Comparison of ENCODE assay signal across 9 mouse cellular contexts in the genomic region with DNA sequence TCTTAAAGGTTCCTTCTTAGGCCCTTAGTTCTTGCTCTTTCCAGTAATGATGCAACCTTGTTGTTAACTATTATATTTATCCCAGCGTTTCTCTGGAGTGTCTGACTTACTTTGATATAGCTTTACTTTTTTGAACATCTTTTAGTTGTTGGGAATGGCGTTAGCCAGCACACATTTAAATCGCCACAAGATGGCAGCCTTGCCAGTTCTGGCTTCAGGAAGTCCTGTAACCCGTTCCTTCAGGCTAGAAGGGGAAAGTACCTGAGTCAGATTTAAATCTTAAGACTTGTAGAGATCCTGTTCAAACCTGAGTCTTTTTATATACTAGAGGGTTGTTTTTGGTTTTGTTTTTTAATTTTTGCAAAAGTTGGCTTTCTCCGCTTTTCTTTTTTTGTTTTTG. TPM values are rescaled to one million over a fixed set of nuclear protein-coding genes. Genes with fewer than 3 reads are reported as not detected.
DNase-seq lines count a peak whose midpoint lies in the region; ATAC-seq and TF ChIP-seq lines count a peak whose summit lies in the region.
"Had no signal": no experiment of that assay in that cellular context is flagged by ENCODE, and none has a peak within 500 bp of the region (broad histone marks: within the 10 kb centered on the region; RNA-seq: fewer than 3 reads in every experiment).

No protein-coding gene starts in this region.

- H3K4me2 ChIP-seq in forebrain, embryonic 11.5 days (ENCODE audit: low read depth, low read length, severe bottlenecking): no peak overlapping the region
- no peak overlapping the region for H3K4me2 ChIP-seq in forebrain, embryonic 12.5 days
- H3K4me2 ChIP-seq in stomach, postnatal 0 days (replicated peaks; ENCODE audit: low read depth): no peak overlapping the region
- H3K4me2 ChIP-seq: limb, embryonic 12.5 days had no signal

- H3K4me1 ChIP-seq in forebrain, embryonic 11.5 days (replicated peaks; ENCODE audit: control insufficient read depth, insufficient read depth, low read length): no peaks in the 10 kb centered on the region
- H3K4me1 ChIP-seq in forebrain, embryonic 12.5 days: no peaks in the 10 kb centered on the region
- peaks cover 7 to 17% of the 10 kb centered on the region in 2 experiments; a peak in 3 of 4 replicates for H3K4me1 ChIP-seq in MEL (ENCODE audit: control insufficient read depth in 1 of 2, insufficient read depth in 2 of 2, low read length in 2 of 2)
- H3K4me1 ChIP-seq in stomach, postnatal 0 days (replicated peaks; ENCODE audit: control insufficient read depth, insufficient read depth): no peaks in the 10 kb centered on the region
- H3K4me1 ChIP-seq: limb, embryonic 12.5 days had no signal

- no peak overlapping the region for H3K27ac ChIP-seq in forebrain, embryonic 11.5 days (ENCODE audit: low read depth, low read length)
- no peak overlapping the region for H3K27ac ChIP-seq in forebrain, embryonic 12.5 days
- H3K27ac ChIP-seq in MEL (ENCODE audit: control insufficient read depth, low read depth, low read length): no peak overlapping the region
- H3K27ac ChIP-seq in left cerebral cortex, adult 2 months: no peak overlapping the region
- no peak overlapping the region for H3K27ac ChIP-seq in stomach, postnatal 0 days (replicated peaks)
- H3K27ac ChIP-seq: limb, embryonic 12.5 days had no signal

- no peak overlapping the region for H3K9ac ChIP-seq in forebrain, embryonic 11.5 days (ENCODE audit: low read length)
- H3K9ac ChIP-seq in forebrain, embryonic 12.5 days: no peak overlapping the region
- H3K9ac ChIP-seq in MEL (ENCODE audit: control insufficient read depth, low read depth, low read length, poor library complexity, severe bottlenecking): no peak overlapping the region
- H3K9ac ChIP-seq in stomach, postnatal 0 days (ENCODE audit: low read length): no peak overlapping the region
- H3K9ac ChIP-seq: limb, embryonic 12.5 days had no signal

- intact Hi-C loops in left cerebral cortex, adult 2 months (cut with DNase I): loop anchor here (1.0 to 2.0 kb wide), 2 partner anchors 87 to 184 kb away; no protein-coding TSS in a partner anchor

- no peaks in the 10 kb centered on the region; the same call in 1 of the 2 replicates for H3K27me3 ChIP-seq in forebrain, embryonic 11.5 days (ENCODE audit: control insufficient read depth, insufficient read depth, low read length)
- H3K27me3 ChIP-seq in forebrain, embryonic 12.5 days: no peaks in the 10 kb centered on the region
- no peaks in the 10 kb centered on the region; a peak in 2 of 4 replicates for H3K27me3 ChIP-seq in MEL (ENCODE audit: control insufficient read depth in 1 of 2, insufficient read depth in 2 of 2, low read length in 2 of 2)
- no peaks in the 10 kb centered on the region for H3K27me3 ChIP-seq in stomach, postnatal 0 days (ENCODE audit: control insufficient read depth, insufficient read depth, low read length)
- H3K27me3 ChIP-seq: limb, embryonic 12.5 days had no signal

- peak; percentile 63 to 87 (median 77) for TF ChIP-seq CTCF in MEL (IDR thresholded peaks at IDR 0.05 in 2 of 3, conservative IDR thresholded peaks at IDR 0.05 in 1 of 3; ENCODE audit: control insufficient read depth in 1 of 3, insufficient read depth in 1 of 3, low read depth in 2 of 3, low read length in 3 of 3, poor library complexity in 1 of 3, severe bottlenecking in 1 of 3)
- TF ChIP-seq CTCF in left cerebral cortex, adult 2 months (IDR thresholded peaks at IDR 0.05): peak; percentile 90
- TF ChIP-seq CTCF in stomach, postnatal 0 days (IDR thresholded peaks at IDR 0.05; ENCODE audit: low read depth): peak; percentile 89

- DNase-seq in forebrain, embryonic 11.5 days (ENCODE audit: low spot score): peak; percentile 64
- peak; percentile 78 for DNase-seq in MEL (ENCODE audit: low read depth, low spot score)
- DNase-seq in embryo, embryonic 10 days (ENCODE audit: low spot score): peak; percentile 87
- DNase-seq in heart, postnatal 4 days: peak; percentile 76
- peak; percentile 72 to 74 for DNase-seq in left cerebral cortex, adult 2 months (ENCODE audit: extremely low spot score in 1 of 2, low spot score in 2 of 2)
- DNase-seq in mesoderm, embryonic 11.5 days (ENCODE audit: low read depth, low spot score): peak; percentile 73
- peak; percentile 73 for DNase-seq in stomach, postnatal 0 days (ENCODE audit: low spot score)

- no peaks in the 10 kb centered on the region for H3K9me3 ChIP-seq in forebrain, embryonic 11.5 days (ENCODE audit: control insufficient read depth, low read length)
- H3K9me3 ChIP-seq in forebrain, embryonic 12.5 days: no peaks in the 10 kb centered on the region
- H3K9me3 ChIP-seq in MEL (replicated peaks; ENCODE audit: insufficient read depth, low read length): no peaks in the 10 kb centered on the region
- H3K9me3 ChIP-seq in stomach, postnatal 0 days (ENCODE audit: control insufficient read depth, low read length): no peaks in the 10 kb centered on the region
- H3K9me3 ChIP-seq: limb, embryonic 12.5 days had no signal

- ATAC-seq in forebrain, embryonic 11.5 days (replicated peaks; ENCODE audit: low FRiP score): peak; percentile 60
- ATAC-seq in forebrain, embryonic 12.5 days (ENCODE audit: low FRiP score): no peak
- ATAC-seq in stomach, postnatal 0 days (ENCODE audit: low FRiP score, low TSS enrichment): peak; percentile 76

- H3K36me3 ChIP-seq in forebrain, embryonic 11.5 days (ENCODE audit: control insufficient read depth, insufficient read depth, low read length): no peaks in the 10 kb centered on the region
- no peaks in the 10 kb centered on the region for H3K36me3 ChIP-seq in forebrain, embryonic 12.5 days (replicated peaks)
- H3K36me3 ChIP-seq in MEL (ENCODE audit: control insufficient read depth in 1 of 2, insufficient read depth in 2 of 2, low read length in 2 of 2): peaks cover 0 to 3% of the 10 kb centered on the region in 2 experiments; a peak in 1 of 4 replicates
- no peaks in the 10 kb centered on the region for H3K36me3 ChIP-seq in stomach, postnatal 0 days (ENCODE audit: control insufficient read depth, insufficient read depth, low read length)
- H3K36me3 ChIP-seq: limb, embryonic 12.5 days had no signal

- no peak overlapping the region for H3K4me3 ChIP-seq in forebrain, embryonic 11.5 days (ENCODE audit: low read depth, low read length)
- no peak overlapping the region for H3K4me3 ChIP-seq in forebrain, embryonic 12.5 days (replicated peaks)
- peak overlapping the region; percentile 28 to 39 for H3K4me3 ChIP-seq in MEL (ENCODE audit: control insufficient read depth in 1 of 2, insufficient read depth in 1 of 2, low read depth in 2 of 2, low read length in 2 of 2)
- no peak overlapping the region for H3K4me3 ChIP-seq in left cerebral cortex, adult 2 months
- H3K4me3 ChIP-seq in stomach, postnatal 0 days (ENCODE audit: low read depth, low read length): no peak overlapping the region
- H3K4me3 ChIP-seq: limb, embryonic 12.5 days had no signal

- TF ChIP-seq POLR2A in MEL (IDR thresholded peaks at IDR 0.05; ENCODE audit: control insufficient read depth in 1 of 2, insufficient read depth in 1 of 2, low read depth in 1 of 2, low read length in 2 of 2, poor library complexity in 1 of 2): no peak

- TF ChIP-seq EP300 in MEL (IDR thresholded peaks at IDR 0.05; ENCODE audit: low read depth in 1 of 2, low read length in 2 of 2): no peak; a peak in 1 of 4 replicates
- no peak for TF ChIP-seq EP300 in stomach, postnatal 0 days (optimal IDR thresholded peaks at IDR 0.05)

- 19% methylated on average over 5 of the region's 5 CpGs for WGBS in forebrain, embryonic 11.5 days
- 22% methylated on average over 5 of the region's 5 CpGs for WGBS in forebrain, embryonic 12.5 days
- WGBS in stomach, postnatal 0 days: 14% methylated on average over 5 of the region's 5 CpGs

- no peaks in the 10 kb centered on the region for H3K79me2 ChIP-seq in MEL (ENCODE audit: control insufficient read depth, insufficient read depth, low read length, poor library complexity)

- TF ChIP-seq RAD21 in MEL (IDR thresholded peaks at IDR 0.05; ENCODE audit: low read depth, low read length): peak; percentile 64

TF ChIP-seq in MEL, 35 proteins besides CTCF, POLR2A, EP300 and RAD21:
- TF ChIP-seq ZNF384 (IDR thresholded peaks at IDR 0.05; ENCODE audit: low read depth, low read length) (no peak), HCFC1 (IDR thresholded peaks at IDR 0.05; ENCODE audit: low read depth, low read length) (0 out of 2 replicates have a peak, but pooled peaks have one; percentile 35), ELF1 (IDR thresholded peaks at IDR 0.05; ENCODE audit: low read depth, low read length) (peak; percentile 65; the same call in 1 of the 2 replicates), ZC3H11A (IDR thresholded peaks at IDR 0.05; ENCODE audit: low read depth, low read length) (peak; percentile 51), ZKSCAN1 (IDR thresholded peaks at IDR 0.05; ENCODE audit: low read depth, low read length) (no peak), SMC3 (IDR thresholded peaks at IDR 0.05; ENCODE audit: low read depth, low read length) (peak; percentile 81), NELFE (IDR thresholded peaks at IDR 0.05; ENCODE audit: low read depth, low read length) (no peak)
TF ChIP-seq in MEL: peak in this region for 4.

RNA-seq across cellular contexts. Expression of gene Cap1, which starts 12.5 kb away (rescaled TPM):
- 69.4 and 73.9 TPM in 2 replicates for polyA plus RNA-seq in forebrain, embryonic 11.5 days (2014; fragmentation: Nextera tagmentation; extraction: Ambion mirVana)
- polyA plus RNA-seq in forebrain, embryonic 12.5 days (2016; fragmentation: Nextera tagmentation; extraction: Ambion mirVana): 28.1 and 44.4 TPM in 2 replicates
- 68.3 and 82.3 TPM in 2 replicates for total RNA-seq in MEL (2012; rRNA removed)
- polyA plus RNA-seq in MEL (2012; ENCODE audit: insufficient read depth in 1 of 2, insufficient read length in 2 of 2, low read depth in 1 of 2, low replicate concordance in 2 of 2, missing spikeins in 1 of 2): 100 to 1,000 TPM in 1 of 2 experiments, not detected in 1; 134 TPM
- 10 to 100 TPM; 88.9 to 90.8 TPM for total RNA-seq in heart, postnatal 4 days (2021)
- 100 to 1,000 TPM; 260 to 281 TPM for total RNA-seq in left cerebral cortex, adult 2 months (2021)
- polyA plus RNA-seq in stomach, postnatal 0 days (2015; fragmentation: Nextera tagmentation; extraction: Ambion mirVana): 53.2 and 56.2 TPM in 2 replicates

Comparison
In these comparisons a context has a peak if more than half of its experiments do, and no peak if none do; other contexts are left out.
1. H3K4me3 ChIP-seq: peak in MEL (2 of 2); none in forebrain, embryonic 11.5 days (single experiment), forebrain, embryonic 12.5 days (single experiment), left cerebral cortex, adult 2 months (single experiment) and stomach, postnatal 0 days (single experiment).
2. Peak in every context shown above with its lines, with median percentiles within 50 percentile points of each other: DNase-seq and CTCF ChIP-seq.